Mouse (Mus musculus) heart, adult 2 months (tissue): ENCODE data around the gene Pde4c. TPM values are rescaled to one million over a fixed set of nuclear protein-coding genes. Genes with fewer than 3 reads are reported as not detected.
A peak's percentile ranks its signal among the peaks of the same experiment; 100 is the strongest.

Experiments
- DNase-seq, 2 experiments: peaks; one replicate each; pipeline ENCODE4 v3.0.0; 2021
- H3K27ac ChIP-seq: fragments of 200-600 bp; 2 replicates; pipeline ENCODE4 v1.8.1; 2022
- H3K27me3 ChIP-seq: fragments of 200-500 bp; 2 replicates; pipeline ENCODE4 v1.6.1; 2012; ENCODE audit warnings: mild to moderate bottlenecking, low read length, inconsistent platforms, mixed read lengths; ENCODE audit not compliant: control insufficient read depth, insufficient read depth
- H3K36me3 ChIP-seq: fragments of 200-500 bp; 2 replicates; pipeline ENCODE4 v1.6.1; 2012; ENCODE audit warnings: low read length, inconsistent platforms; ENCODE audit not compliant: control insufficient read depth, insufficient read depth
- H3K4me1 ChIP-seq: fragments of 200-500 bp; 2 replicates; pipeline ENCODE4 v1.6.1; 2011; ENCODE audit warnings: low read length; ENCODE audit not compliant: control insufficient read depth, insufficient read depth
- H3K4me3 ChIP-seq: fragments of 200-600 bp; 2 replicates; pipeline ENCODE4 v1.8.1; 2022
- H3K79me2 ChIP-seq: fragments of 200-500 bp; replicated peaks from 2 replicates; pipeline ENCODE4 v1.6.1; 2012; ENCODE audit warnings: mild to moderate bottlenecking, inconsistent platforms, low read length, moderate library complexity, mixed read lengths; ENCODE audit not compliant: control insufficient read depth, insufficient read depth
- H3K9ac ChIP-seq: fragments of 200-500 bp; 2 replicates; pipeline ENCODE4 v1.6.1; 2012; ENCODE audit warnings: low read depth, mild to moderate bottlenecking, control low read depth, inconsistent platforms, low read length, mixed read lengths
- CTCF ChIP-seq: fragments of 200-600 bp; IDR thresholded peaks from 2 replicates; pipeline ENCODE4 v1.8.1; 2022; ENCODE audit warnings: antibody characterized with exemption, mild to moderate bottlenecking, moderate library complexity
- EP300 ChIP-seq: fragments of 200-500 bp; IDR thresholded peaks from 2 replicates; pipeline ENCODE4 v1.6.1; 2011; ENCODE audit warnings: low read depth, low read length, control low read depth; ENCODE audit not compliant: insufficient read depth
- POLR2A ChIP-seq: fragments of 200-500 bp; IDR thresholded peaks from 2 replicates; pipeline ENCODE4 v1.6.1; 2011; ENCODE audit warnings: mild to moderate bottlenecking, low read depth, low read length, control low read depth; ENCODE audit not compliant: insufficient read depth
- WGBS: fragments of 180-500 bp; shearing (Covaris S2); methylation state at CpG from one replicate; pipeline ENCODE4 v1.1.7; 2018; 5-methylcytosine and 5-hydroxymethylcytosine counted together
- intact Hi-C: fragments of 180-260 bp; cut with DNase I; formaldehyde crosslinking; loops from one replicate; pipeline ENCODE4 v1.15.1; 2025
- polyA plus RNA-seq: library from polyadenylated mRNA; depleted of rRNA; stranded (reverse); fragments of >200 nt; gene quantifications from 2 replicates; pipeline ENCODE4 v1.2.3, GENCODE M21; 2012
- total RNA-seq, 2 experiments: library from RNA; stranded (reverse); gene quantifications; 2 replicates each; pipeline ENCODE4 v1.2.3; 2021

Gene Pde4c
- total and polyA plus RNA-seq, 3 experiments: 2.3 to 11.0 (median 2.7) TPM

DNA sequence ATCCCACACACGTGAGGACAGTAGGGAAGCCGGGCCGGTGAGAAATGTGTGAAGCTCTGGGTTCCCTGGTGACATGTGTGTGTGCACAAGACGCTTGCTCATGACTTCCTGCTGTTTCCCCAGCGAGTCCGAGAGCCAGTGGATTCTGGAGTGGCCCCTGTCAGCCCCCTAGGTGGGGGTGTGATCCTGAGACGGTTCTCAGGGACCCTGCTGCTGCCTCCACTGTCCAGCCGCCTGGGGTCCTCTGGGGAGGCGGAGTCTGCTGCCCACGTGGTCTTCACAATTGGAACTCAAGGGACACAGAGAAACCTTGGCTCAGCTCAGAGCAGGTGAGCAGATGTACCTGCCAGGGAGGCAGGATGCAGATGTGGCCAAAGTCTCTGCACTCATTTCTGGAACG, 3.2 kb downstream of the Pde4c start:
- TF ChIP-seq CTCF (no peak), EP300 (no peak), POLR2A (no peak)
- intact Hi-C loops: no loop called here
- 37% methylated on average over 11 of the region's 11 CpGs for WGBS
- H3K9ac ChIP-seq: no peak overlapping the region
- H3K4me1 ChIP-seq: no peaks in the 10 kb centered on the region
- no peak for DNase-seq
- no peaks in the 10 kb centered on the region for H3K36me3 ChIP-seq
- H3K79me2 ChIP-seq: no peaks in the 10 kb centered on the region
- no peak overlapping the region for H3K4me3 ChIP-seq
- no peaks in the 10 kb centered on the region for H3K27me3 ChIP-seq
- H3K27ac ChIP-seq: no peak overlapping the region

DNA sequence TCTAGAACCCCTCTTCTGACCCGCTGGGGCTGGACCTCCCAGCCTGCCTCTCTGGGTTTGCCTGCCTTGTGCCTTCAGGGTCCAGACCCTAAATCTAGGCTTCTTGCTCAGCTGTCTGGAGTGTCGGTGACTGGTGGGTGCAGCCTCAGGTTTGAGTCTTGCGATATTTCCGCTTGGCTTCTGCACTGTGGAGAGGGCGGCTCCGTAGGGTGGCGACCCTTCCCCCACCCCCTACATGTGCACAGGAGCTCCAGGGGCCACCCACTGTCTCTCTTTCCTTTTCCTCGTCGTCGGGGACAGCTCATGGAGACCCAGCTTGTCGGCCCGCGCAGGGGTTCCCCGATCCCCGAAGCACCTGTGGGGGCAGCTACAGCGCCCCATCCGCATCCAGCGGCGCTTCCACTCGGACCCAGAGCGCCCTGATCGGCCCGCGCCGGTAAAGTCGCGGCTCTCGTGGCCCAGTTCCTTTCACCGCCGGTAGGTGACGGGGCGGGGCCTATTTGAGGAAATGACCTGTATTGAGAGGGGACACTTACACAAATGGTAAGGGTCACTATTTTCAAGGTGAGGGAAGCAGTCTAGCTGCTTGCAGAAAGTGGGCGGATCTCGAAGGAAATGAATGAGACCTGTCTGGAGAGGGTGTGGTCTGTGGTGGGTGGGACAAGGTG, 6.4 kb downstream of the Pde4c start:
- Histone ChIP-seq H3K4me1 (no peaks in the 10 kb centered on the region), H3K4me3 (peak overlapping the region; percentile 8; the same call in 1 of the 2 replicates), H3K9ac (no peak overlapping the region), H3K27ac (no peak overlapping the region), H3K79me2 (no peaks in the 10 kb centered on the region), H3K27me3 (no peaks in the 10 kb centered on the region), H3K36me3 (no peaks in the 10 kb centered on the region)
- TF ChIP-seq POLR2A (no peak), CTCF (peak; percentile 55)
- DNase-seq: peak; percentile 25 to 33
- intact Hi-C loops: no loop called here
- WGBS: 5% methylated on average over 34 of the region's 34 CpGs

DNA sequence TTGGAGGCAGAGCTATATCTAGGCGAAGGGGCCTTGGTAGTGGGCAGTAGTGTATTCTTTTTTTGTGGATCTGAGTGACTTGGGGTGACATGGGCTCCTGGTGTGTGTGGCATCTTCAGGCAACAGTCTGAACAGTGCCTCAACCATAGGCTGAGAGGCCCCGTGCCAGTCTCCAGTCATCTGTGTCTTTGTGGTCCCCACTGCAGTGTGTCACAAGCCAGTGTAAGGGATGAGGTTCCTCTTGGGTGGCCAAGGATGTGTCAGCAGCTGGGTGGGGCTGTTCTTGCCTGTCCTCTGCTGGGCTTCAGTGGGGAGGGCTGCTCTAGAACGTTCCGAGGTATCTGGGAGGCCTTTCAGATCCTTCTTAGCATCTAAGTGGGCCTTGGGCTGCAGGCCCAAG, 7.4 kb downstream of the Pde4c start:
- H3K79me2 ChIP-seq: no peaks in the 10 kb centered on the region
- no peak overlapping the region for H3K27ac ChIP-seq
- intact Hi-C loops: no loop called here
- 83% methylated on average over 4 of the region's 4 CpGs for WGBS
- H3K4me3 ChIP-seq: no peak overlapping the region
- TF ChIP-seq CTCF (no peak), POLR2A (no peak), EP300 (no peak)
- H3K36me3 ChIP-seq: no peaks in the 10 kb centered on the region
- H3K27me3 ChIP-seq: no peaks in the 10 kb centered on the region
- H3K9ac ChIP-seq: no peak overlapping the region
- DNase-seq: peak in 1 of 2 experiments; percentile 21
- no peaks in the 10 kb centered on the region for H3K4me1 ChIP-seq

DNA sequence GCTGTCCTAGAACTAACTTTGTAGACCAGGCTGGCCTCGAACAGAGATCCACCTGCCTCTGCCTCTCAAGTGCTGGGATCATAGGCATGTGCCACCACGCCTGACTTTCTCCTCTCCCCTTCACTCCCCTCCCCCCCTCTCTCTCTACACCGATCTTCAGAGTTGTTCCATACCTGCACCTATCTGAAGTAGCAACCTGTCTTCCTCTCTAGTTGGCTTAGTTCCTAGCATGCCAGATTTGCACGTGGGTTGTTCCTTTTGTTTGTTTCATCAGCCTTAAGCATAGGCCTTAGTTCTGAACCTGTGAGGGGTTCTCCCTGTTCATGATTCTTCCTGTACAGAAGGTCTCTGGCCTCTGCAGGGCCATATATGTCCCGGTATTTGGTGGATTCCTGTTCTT, 14.2 kb downstream of the Pde4c start:
- H3K27me3 ChIP-seq: no peaks in the 10 kb centered on the region
- no peak overlapping the region for H3K4me3 ChIP-seq
- no peak for DNase-seq
- WGBS: 70% methylated on average over 5 of the region's 5 CpGs
- no peaks in the 10 kb centered on the region for H3K36me3 ChIP-seq
- H3K9ac ChIP-seq: no peak overlapping the region
- H3K79me2 ChIP-seq: no peaks in the 10 kb centered on the region
- H3K4me1 ChIP-seq: peaks cover 9% of the 10 kb centered on the region
- TF ChIP-seq CTCF: no peak
- no peak for TF ChIP-seq POLR2A
- no peak for TF ChIP-seq EP300
- no peak overlapping the region for H3K27ac ChIP-seq
- intact Hi-C loops: no loop called here

DNA sequence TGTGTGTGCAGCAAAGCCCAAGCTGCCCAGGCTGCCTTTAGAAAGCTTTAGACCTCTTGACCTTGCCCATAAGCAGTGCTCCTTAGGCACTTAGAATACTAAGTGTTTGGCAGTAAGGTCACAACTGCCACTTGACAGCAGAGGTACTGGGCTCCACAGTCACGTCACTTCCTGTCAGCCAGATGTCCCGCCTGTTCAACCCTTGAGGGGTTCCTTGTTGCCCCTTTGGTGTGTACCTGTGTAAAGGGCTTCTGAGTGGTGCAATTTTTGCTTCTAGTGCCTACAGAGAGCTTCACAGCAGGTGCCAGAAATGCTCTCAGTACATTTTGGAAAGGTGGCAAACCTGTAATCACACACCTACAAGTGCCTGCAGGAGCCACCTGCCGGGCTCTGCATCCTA, 14.7 kb downstream of the Pde4c start:
- WGBS: 51% methylated on average over 3 of the region's 3 CpGs
- TF ChIP-seq POLR2A: no peak
- no peak for TF ChIP-seq EP300
- TF ChIP-seq CTCF: no peak

DNA sequence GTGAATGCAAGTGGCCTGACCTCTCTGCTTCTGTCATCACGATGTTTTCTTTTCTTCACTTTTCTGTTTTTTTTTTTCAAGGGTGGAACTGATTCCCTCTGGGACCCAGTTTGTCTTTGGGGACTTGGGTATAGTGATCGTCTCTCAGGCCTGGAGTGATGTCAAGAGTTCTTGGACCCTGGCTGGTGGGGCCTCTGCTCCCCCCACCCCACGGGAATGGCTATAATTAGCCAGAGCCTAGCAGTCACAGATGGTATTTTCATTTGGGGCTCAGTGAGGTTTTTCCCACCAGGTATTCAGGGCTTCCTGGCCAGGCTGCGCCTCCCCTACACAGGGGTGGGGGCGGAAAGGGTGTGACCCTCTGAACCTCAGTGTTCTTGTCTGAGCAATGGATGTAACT, 18.1 kb downstream of the Pde4c start:
- Histone ChIP-seq H3K4me1 (peaks cover 11% of the 10 kb centered on the region), H3K36me3 (no peaks in the 10 kb centered on the region), H3K79me2 (no peaks in the 10 kb centered on the region), H3K27ac (peak overlapping the region; percentile 87), H3K27me3 (no peaks in the 10 kb centered on the region), H3K9ac (no peak overlapping the region), H3K4me3 (no peak overlapping the region)
- intact Hi-C loops: no loop called here
- TF ChIP-seq CTCF: no peak
- no peak for TF ChIP-seq EP300
- TF ChIP-seq POLR2A: no peak
- peak in 1 of 2 experiments; percentile 24 for DNase-seq
- 28% methylated on average over 5 of the region's 5 CpGs for WGBS

More for the DNA sequence above, 14.7 kb downstream of the Pde4c start:
- intact Hi-C loops: no loop called here
- Histone ChIP-seq H3K4me3 (no peak overlapping the region), H3K4me1 (peaks cover 9% of the 10 kb centered on the region), H3K9ac (no peak overlapping the region), H3K27ac (no peak overlapping the region), H3K27me3 (no peaks in the 10 kb centered on the region), H3K36me3 (no peaks in the 10 kb centered on the region), H3K79me2 (no peaks in the 10 kb centered on the region)
- DNase-seq: no peak
